9 mouse cellular contexts compared by ENCODE assay signal in the genomic region with DNA sequence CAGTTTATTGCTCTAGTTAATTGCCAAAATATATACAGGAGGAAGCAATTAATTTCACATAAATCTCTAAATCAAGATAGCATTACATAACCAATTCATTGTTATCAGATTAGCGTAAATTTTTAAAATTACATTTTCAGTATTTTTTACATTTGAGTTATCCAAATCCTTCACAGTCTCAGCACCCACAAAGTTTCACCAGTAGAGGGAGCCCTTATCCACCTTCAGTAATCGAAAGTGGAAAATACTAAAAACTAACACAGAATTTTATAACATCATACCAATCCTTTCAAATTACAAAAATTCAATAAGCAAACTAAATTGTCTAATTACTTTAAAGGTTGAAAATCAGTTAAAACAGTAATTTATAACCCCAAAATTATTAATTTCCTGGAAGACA.
DNase-seq lines count a peak whose midpoint lies in the region; ATAC-seq lines count a peak whose summit lies in the region.
"Had no signal": no experiment of that assay in that cellular context is flagged by ENCODE, and none has a peak within 500 bp of the region (broad histone marks: within the 10 kb centered on the region; RNA-seq: fewer than 3 reads in every experiment).

No protein-coding gene starts in this region.

- WGBS in kidney, embryonic 15.5 days: 24% methylated on average over 2 of the region's 2 CpGs
- WGBS in embryonic facial prominence, embryonic 14.5 days: 24% methylated on average over 2 of the region's 2 CpGs
- 23% methylated on average over 2 of the region's 2 CpGs for WGBS in heart, embryonic 11.5 days (ENCODE audit: insufficient replicate concordance)

- H3K9ac ChIP-seq in kidney, embryonic 15.5 days: no peak overlapping the region
- no peak overlapping the region for H3K9ac ChIP-seq in embryonic facial prominence, embryonic 14.5 days (ENCODE audit: low read depth, low read length)
- no peak overlapping the region for H3K9ac ChIP-seq in heart, embryonic 11.5 days (ENCODE audit: low read depth, low read length)
- H3K9ac ChIP-seq: embryonic facial prominence, embryonic 12.5 days had no signal

- ATAC-seq in kidney, embryonic 15.5 days (replicated peaks; ENCODE audit: low FRiP score): no peak
- no peak for ATAC-seq in embryonic facial prominence, embryonic 14.5 days (ENCODE audit: low read depth)
- ATAC-seq in heart, embryonic 11.5 days (replicated peaks; ENCODE audit: insufficient number of reproducible peaks, low FRiP score, low TSS enrichment): no peak

- H3K4me1 ChIP-seq in kidney, embryonic 15.5 days: no peaks in the 10 kb centered on the region
- H3K4me1 ChIP-seq in embryonic facial prominence, embryonic 14.5 days (ENCODE audit: control insufficient read depth, insufficient read depth, low read length): no peaks in the 10 kb centered on the region
- no peaks in the 10 kb centered on the region for H3K4me1 ChIP-seq in heart, embryonic 11.5 days (ENCODE audit: control insufficient read depth, insufficient read depth, low read length)
- H3K4me1 ChIP-seq: embryonic facial prominence, embryonic 12.5 days had no signal

- H3K27me3 ChIP-seq in kidney, embryonic 15.5 days: no peaks in the 10 kb centered on the region
- H3K27me3 ChIP-seq in embryonic facial prominence, embryonic 14.5 days (replicated peaks; ENCODE audit: control insufficient read depth, insufficient read depth, low read length): no peaks in the 10 kb centered on the region
- no peaks in the 10 kb centered on the region for H3K27me3 ChIP-seq in heart, embryonic 11.5 days (ENCODE audit: control insufficient read depth, insufficient read depth, low read length)
- H3K27me3 ChIP-seq: embryonic facial prominence, embryonic 12.5 days had no signal

- DNase-seq in kidney, adult 9 months: peak; percentile 7
- DNase-seq in CD4-positive helper T cell, adult 2 months (ENCODE audit: low read depth, low spot score): peak; percentile 3
- DNase-seq in MN1 (ENCODE audit: low spot score): peak; percentile 11
- DNase-seq in embryonic facial prominence, embryonic 14.5 days (ENCODE audit: low spot score): peak; percentile 36
- DNase-seq in right cerebral cortex, postnatal 14 days: peak; percentile 53
- no peak for DNase-seq in B cell, adult 2 months

- H3K9me3 ChIP-seq in kidney, embryonic 15.5 days (replicated peaks): no peaks in the 10 kb centered on the region
- H3K9me3 ChIP-seq in embryonic facial prominence, embryonic 14.5 days (ENCODE audit: control insufficient read depth, low read length): no peaks in the 10 kb centered on the region
- H3K9me3 ChIP-seq in heart, embryonic 11.5 days (replicated peaks; ENCODE audit: control insufficient read depth, low read length): no peaks in the 10 kb centered on the region
- H3K9me3 ChIP-seq: embryonic facial prominence, embryonic 12.5 days had no signal

- H3K4me3 ChIP-seq in kidney, embryonic 15.5 days (replicated peaks): no peak overlapping the region
- no peak overlapping the region for H3K4me3 ChIP-seq in embryonic facial prominence, embryonic 14.5 days (ENCODE audit: low read depth, low read length)
- H3K4me3 ChIP-seq in heart, embryonic 11.5 days (ENCODE audit: low read depth, low read length): no peak overlapping the region
- H3K4me3 ChIP-seq: embryonic facial prominence, embryonic 12.5 days had no signal

- H3K27ac ChIP-seq in kidney, embryonic 15.5 days: no peak overlapping the region
- no peak overlapping the region for H3K27ac ChIP-seq in embryonic facial prominence, embryonic 14.5 days (replicated peaks; ENCODE audit: low read depth, low read length)
- H3K27ac ChIP-seq in heart, embryonic 11.5 days (ENCODE audit: low read depth, low read length): no peak overlapping the region
- H3K27ac ChIP-seq: embryonic facial prominence, embryonic 12.5 days had no signal

- no peak overlapping the region for H3K4me2 ChIP-seq in kidney, embryonic 15.5 days
- no peak overlapping the region for H3K4me2 ChIP-seq in embryonic facial prominence, embryonic 14.5 days (ENCODE audit: low read depth, low read length)
- H3K4me2 ChIP-seq in heart, embryonic 11.5 days: no peak overlapping the region
- H3K4me2 ChIP-seq: embryonic facial prominence, embryonic 12.5 days had no signal

- no peaks in the 10 kb centered on the region for H3K36me3 ChIP-seq in kidney, embryonic 15.5 days
- no peaks in the 10 kb centered on the region for H3K36me3 ChIP-seq in embryonic facial prominence, embryonic 14.5 days (ENCODE audit: control insufficient read depth, insufficient read depth, low read length)
- H3K36me3 ChIP-seq in heart, embryonic 11.5 days (ENCODE audit: control insufficient read depth, insufficient read depth, low read length): no peaks in the 10 kb centered on the region
- H3K36me3 ChIP-seq: embryonic facial prominence, embryonic 12.5 days had no signal

Comparison
In these comparisons a context has a peak if more than half of its experiments do, and no peak if none do; other contexts are left out.
1. DNase-seq: peak in kidney, adult 9 months (single experiment), CD4-positive helper T cell, adult 2 months (single experiment), MN1 (single experiment), embryonic facial prominence, embryonic 14.5 days (single experiment) and right cerebral cortex, postnatal 14 days (single experiment); none in B cell, adult 2 months (0 of 2).